Mouse (Mus musculus) heart, postnatal 14 days (tissue): ENCODE data around the gene Vmn2r66. TPM values are rescaled to one million over a fixed set of nuclear protein-coding genes. Genes with fewer than 3 reads are reported as not detected.

Experiments
- DNase-seq, 2 experiments: peaks; one replicate each; pipeline ENCODE4 v3.0.0; 2021 to 2022
- intact Hi-C: fragments of 180-260 bp; cut with DNase I; formaldehyde crosslinking; loops from one replicate; pipeline ENCODE4 v1.15.1; 2025
- long read RNA-seq, 2 experiments: library from polyadenylated mRNA; stranded (forward); transcript quantifications; one replicate each; pipeline ENCODE4 v2.0.0; 2021
- total RNA-seq, 2 experiments: library from RNA; stranded (reverse); gene quantifications; 2 replicates each; pipeline ENCODE4 v1.2.3; 2021

Gene Vmn2r66
- total RNA-seq: not detected
- long read RNA-seq, experiment 1: 0 reads
- long read RNA-seq, experiment 2: 0 reads

GRCm38 (mm10) chr7:85012168-85012567, at the start of gene Vmn2r66:
Vmn2r66 (minus strand) TSS chr7:85012268.
- DNase-seq: no peak
- intact Hi-C loops: no loop called here

DNA sequence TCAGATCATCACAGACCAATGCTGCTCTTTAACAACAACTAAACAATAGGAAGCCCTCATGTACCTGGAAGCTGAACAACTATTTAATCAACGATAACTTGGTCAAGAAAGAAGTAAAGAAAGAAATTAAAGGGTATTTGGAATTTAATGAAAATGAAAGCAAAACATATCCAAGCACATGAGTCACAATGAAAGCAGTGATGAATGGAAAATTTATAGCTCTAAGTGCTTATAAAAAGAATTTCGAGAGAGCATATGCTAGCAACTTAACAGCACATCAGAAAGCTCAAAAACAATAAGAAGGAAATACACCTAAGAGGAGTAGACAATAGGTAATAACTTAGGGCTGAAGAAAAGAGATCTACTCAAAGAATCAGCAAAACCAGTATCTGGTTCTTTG, 15.4 kb downstream of the Vmn2r66 start:
- intact Hi-C loops: no loop called here
- DNase-seq: no peak

DNA sequence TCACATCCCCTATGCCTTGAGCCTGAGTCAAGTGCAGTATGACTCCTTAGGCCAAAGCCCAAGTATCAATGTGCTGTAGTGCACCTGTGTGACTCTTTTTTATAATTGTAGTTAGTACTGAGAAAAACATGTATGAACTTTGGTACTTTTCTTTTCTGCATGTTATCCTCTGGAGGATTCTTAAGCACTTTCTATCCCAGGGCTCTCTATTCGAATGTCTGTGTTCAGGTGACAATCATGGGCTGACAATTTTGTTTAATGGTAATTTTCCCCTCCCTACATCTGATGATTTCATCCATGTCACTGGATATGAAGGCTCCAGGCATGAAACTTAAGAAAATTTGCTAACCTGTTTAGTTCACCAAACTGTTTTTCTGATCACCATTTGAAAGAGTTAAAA, 48.1 kb downstream of the Vmn2r66 start, which contains the start of gene Vmn2r65:
TSS of gene Vmn2r65 (minus strand) at position 101 of the 400 bp plus-strand sequence.
- intact Hi-C loops: no loop called here
- DNase-seq: no peak

Other genes starting within 250 kb of the Vmn2r66 start
- gene Olfr291, start 158.7 kb downstream of the Vmn2r66 start, total RNA-seq: not detected
- gene Vmn2r65, start 48.2 kb downstream of the Vmn2r66 start, total RNA-seq: not detected
- gene Vmn2r67, start 143.7 kb upstream of the Vmn2r66 start, total RNA-seq: not detected
- not detected for gene Vmn2r68, start 225.5 kb upstream of the Vmn2r66 start, total RNA-seq